Mouse (Mus musculus) limb, embryonic 15.5 days (tissue): ENCODE results near the gene Pld2. TPM values are rescaled to one million over a fixed set of nuclear protein-coding genes. Genes with fewer than 3 reads are reported as not detected.
"Not testable (repeated sequence)": the region's sequence is repeated elsewhere in the genome, so short reads cannot be mapped to it uniquely, and the experiment has no call there.

Source experiments
- ATAC-seq: fragments of 200-750 bp; cut with Nextera tagmentation; 2 replicates; pipeline ENCODE4 v1.8.0; 2017; ENCODE audit warnings: low read depth, moderate TSS enrichment; ENCODE audit not compliant: insufficient number of reproducible peaks, low FRiP score, low TSS enrichment
- H3K27ac ChIP-seq: fragments of 300-500 bp; sonication (generic); 2 replicates; pipeline ENCODE4 v1.5.1; 2015; ENCODE audit warnings: moderate library complexity, mild to moderate bottlenecking, inconsistent platforms
- H3K27me3 ChIP-seq: fragments of 300-500 bp; sonication (generic); 2 replicates; pipeline ENCODE4 v1.6.1; 2015; ENCODE audit warnings: inconsistent platforms
- H3K36me3 ChIP-seq: fragments of 300-500 bp; sonication (generic); 2 replicates; pipeline ENCODE4 v1.6.1; 2015; ENCODE audit warnings: inconsistent platforms
- H3K4me1 ChIP-seq: fragments of 300-500 bp; sonication (generic); 2 replicates; pipeline ENCODE4 v1.6.1; 2015; ENCODE audit warnings: inconsistent platforms
- H3K4me2 ChIP-seq: fragments of 300-500 bp; sonication (generic); 2 replicates; pipeline ENCODE4 v1.6.1; 2015; ENCODE audit warnings: mild to moderate bottlenecking, inconsistent platforms
- H3K4me3 ChIP-seq: fragments of 300-500 bp; sonication (generic); 2 replicates; pipeline ENCODE4 v1.5.1; 2015; ENCODE audit warnings: mild to moderate bottlenecking, inconsistent platforms
- H3K9ac ChIP-seq: fragments of 300-500 bp; sonication (generic); 2 replicates; pipeline ENCODE4 v1.6.1; 2015; ENCODE audit warnings: inconsistent platforms
- H3K9me3 ChIP-seq: fragments of 300-500 bp; sonication (generic); 2 replicates; pipeline ENCODE4 v1.6.1; 2016; ENCODE audit warnings: inconsistent platforms
- WGBS: fragments of 180-500 bp; shearing (Covaris S2); methylation state at CpG from one replicate; pipeline ENCODE4 v1.1.7; 2015; 5-methylcytosine and 5-hydroxymethylcytosine counted together
- polyA plus RNA-seq: library from polyadenylated mRNA; unstranded; fragments of >200 nt; fragmentation: Nextera tagmentation; extraction: Ambion mirVana; gene quantifications from 2 replicates; pipeline ENCODE4 v1.2.1, GENCODE M21; 2015

Gene Pld2
- polyA plus RNA-seq, 1 experiment from 2014 or later, result 11.9 TPM

DNA sequence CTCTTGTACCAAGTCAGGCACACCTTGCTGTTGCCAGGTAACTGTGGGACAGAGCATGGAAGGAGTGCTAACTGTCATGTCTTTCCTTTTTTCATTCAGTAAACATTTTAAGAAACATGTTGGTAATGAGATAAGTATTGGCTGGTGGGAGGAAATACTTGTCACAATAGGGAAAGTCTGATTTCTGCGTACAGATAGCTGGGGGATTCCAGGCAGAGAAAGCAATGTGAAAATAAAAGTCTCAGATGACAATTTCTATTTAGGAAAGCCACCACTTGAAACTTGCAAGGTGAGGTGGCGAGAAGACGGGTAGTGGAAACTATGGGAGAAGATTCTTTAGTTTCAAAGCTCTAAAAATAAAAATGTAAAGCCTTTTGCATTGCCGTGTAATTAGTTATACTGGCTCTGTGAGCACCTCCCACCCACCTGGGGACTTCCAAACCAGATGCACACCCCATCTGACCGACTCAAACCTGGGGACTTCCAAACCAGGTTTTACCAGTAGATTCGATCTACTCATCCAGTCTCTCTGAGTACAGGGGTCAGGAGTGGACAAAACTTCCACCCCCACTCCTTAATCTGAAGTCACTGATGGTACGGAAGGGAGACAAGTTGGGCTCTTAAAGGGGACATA lies 27.0 kb upstream of the Pld2 start:
- WGBS, result 73% methylated on average over 7 of the region's 7 CpGs
- Histone ChIP-seq H3K4me1 (0 out of 2 replicates have a peak, but pooled peaks cover 4% of the 10 kb centered on the region), H3K27ac (no peak overlapping the region), H3K9ac (no peak overlapping the region), H3K9me3 (no peaks in the 10 kb centered on the region), H3K27me3 (0 out of 2 replicates have a peak, but pooled peaks cover 2% of the 10 kb centered on the region), H3K4me3 (no peak overlapping the region), H3K36me3 (no peaks in the 10 kb centered on the region), H3K4me2 (no peak overlapping the region)
- no peak for ATAC-seq

DNA sequence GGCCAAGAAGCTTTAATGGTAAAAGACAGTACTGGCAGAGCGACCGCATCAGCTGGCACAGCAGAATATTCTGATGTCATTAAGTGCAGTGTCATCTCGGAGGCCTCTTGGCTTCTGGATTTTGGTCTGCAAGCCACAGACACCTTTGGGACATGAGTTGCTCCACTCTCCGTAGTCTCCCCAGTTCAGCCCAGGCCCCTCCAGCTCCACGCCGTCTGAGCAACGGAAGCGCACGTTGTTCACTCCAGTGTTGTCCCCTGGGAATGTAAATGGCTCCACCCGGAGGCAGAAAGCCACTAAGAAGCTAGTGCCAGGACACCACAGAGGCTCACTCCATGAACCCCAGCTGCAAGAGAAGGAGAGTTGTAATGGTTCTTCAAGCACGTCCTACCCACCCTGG lies 26.3 kb upstream of the Pld2 start:
- ATAC-seq, result no peak
- Histone ChIP-seq H3K9ac (no peak overlapping the region), H3K36me3 (no peaks in the 10 kb centered on the region), H3K4me1 (0 out of 2 replicates have a peak, but pooled peaks cover 4% of the 10 kb centered on the region), H3K4me2 (no peak overlapping the region), H3K27me3 (0 out of 2 replicates have a peak, but pooled peaks cover 2% of the 10 kb centered on the region), H3K27ac (no peak overlapping the region), H3K4me3 (no peak overlapping the region), H3K9me3 (no peaks in the 10 kb centered on the region)
- 47% methylated on average over 11 of the region's 11 CpGs for WGBS

DNA sequence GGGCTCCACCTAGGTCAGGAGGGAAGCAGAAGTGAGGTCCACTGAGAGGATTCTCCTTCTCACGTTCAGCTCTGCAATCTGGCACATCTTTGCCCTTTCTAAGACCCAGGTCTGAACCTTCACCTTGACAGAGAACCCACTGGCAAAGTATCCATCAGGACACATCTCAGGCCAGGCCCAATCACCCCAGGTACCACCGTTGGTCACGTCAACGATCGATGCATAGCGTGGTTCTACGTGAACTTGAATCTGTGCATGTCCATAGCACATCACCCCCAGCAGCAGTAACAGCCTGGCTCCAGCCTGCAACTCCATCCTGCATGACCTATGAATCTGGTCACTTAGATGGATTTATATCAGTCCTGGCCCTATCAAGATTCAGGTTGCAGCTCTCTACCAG lies 25.6 kb upstream of the Pld2 start, which contains the start of gene Vmo1:
Gene Vmo1, minus strand, starts transcription at position 329 of the 400 bp plus-strand sequence.
- Histone ChIP-seq H3K4me3 (no peak within 1 kb of the TSS), H3K27ac (no peak within 1 kb of the TSS), H3K9me3 (no peaks in the 10 kb centered on the region), H3K36me3 (no peaks in the 10 kb centered on the region), H3K9ac (no peak within 1 kb of the TSS), H3K4me1 (0 out of 2 replicates have a peak, but pooled peaks cover 4% of the 10 kb centered on the region), H3K4me2 (no peak within 1 kb of the TSS), H3K27me3 (0 out of 2 replicates have a peak, but pooled peaks cover 4% of the 10 kb centered on the region)
- ATAC-seq, result no peak
- 85% methylated on average over 7 of the region's 7 CpGs for WGBS

DNA sequence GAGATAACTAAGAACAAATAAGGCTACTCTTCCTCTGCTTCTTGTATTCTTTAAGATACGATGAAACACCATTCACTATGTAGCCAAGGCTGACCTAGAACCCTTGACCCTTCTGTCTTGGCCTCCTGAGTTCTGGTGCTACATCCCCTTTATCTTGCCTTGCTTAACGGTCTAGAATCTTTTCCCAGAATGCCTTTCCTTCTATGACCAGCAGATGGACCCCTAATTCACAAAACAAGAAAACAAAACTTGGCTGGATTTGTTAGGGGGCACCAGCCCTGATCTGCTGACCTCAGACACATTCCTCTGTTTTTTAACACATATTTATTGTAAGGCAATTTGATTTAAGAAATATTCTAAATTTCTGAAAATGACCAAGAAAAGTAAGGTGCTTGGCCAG lies 23.5 kb upstream of the Pld2 start:
- Histone ChIP-seq H3K27me3 (0 out of 2 replicates have a peak, but pooled peaks cover 4% of the 10 kb centered on the region), H3K9me3 (no peaks in the 10 kb centered on the region), H3K9ac (no peak overlapping the region), H3K36me3 (no peaks in the 10 kb centered on the region), H3K4me3 (no peak overlapping the region), H3K4me2 (no peak overlapping the region), H3K27ac (no peak overlapping the region), H3K4me1 (peaks cover 11% of the 10 kb centered on the region)
- 21% methylated on average over 2 of the region's 2 CpGs for WGBS
- no peak for ATAC-seq

DNA sequence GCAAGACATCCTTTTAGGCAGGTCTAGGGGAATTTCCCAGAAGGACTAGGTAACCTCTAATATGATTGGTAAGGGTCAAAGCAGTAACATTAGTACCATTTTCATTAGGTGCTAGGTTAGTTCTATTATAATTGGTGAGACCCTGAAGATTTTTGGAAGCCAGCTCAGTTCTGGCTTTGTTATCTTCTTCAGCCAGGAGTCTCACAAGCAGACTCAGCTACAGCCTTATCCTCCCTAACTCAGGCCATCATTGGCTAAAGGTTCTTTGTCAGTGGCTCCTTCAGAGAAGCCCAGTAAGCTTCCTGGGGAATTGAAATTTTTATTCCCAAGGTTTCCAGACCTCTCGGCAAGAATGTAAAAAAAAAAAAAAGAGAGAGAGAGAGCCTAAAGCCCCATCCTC lies 21.4 kb upstream of the Pld2 start:
- 0 out of 2 replicates have a peak, but pooled peaks cover 4% of the 10 kb centered on the region for H3K27me3 ChIP-seq
- no peak overlapping the region for H3K4me3 ChIP-seq
- no peaks in the 10 kb centered on the region for H3K36me3 ChIP-seq
- no peak overlapping the region for H3K9ac ChIP-seq
- WGBS, result 54% methylated on average over 1 of the region's 1 CpGs
- H3K27ac ChIP-seq, result no peak overlapping the region
- ATAC-seq, result no peak
- H3K4me1 ChIP-seq, result peaks cover 11% of the 10 kb centered on the region
- no peaks in the 10 kb centered on the region for H3K9me3 ChIP-seq
- H3K4me2 ChIP-seq, result no peak overlapping the region

DNA sequence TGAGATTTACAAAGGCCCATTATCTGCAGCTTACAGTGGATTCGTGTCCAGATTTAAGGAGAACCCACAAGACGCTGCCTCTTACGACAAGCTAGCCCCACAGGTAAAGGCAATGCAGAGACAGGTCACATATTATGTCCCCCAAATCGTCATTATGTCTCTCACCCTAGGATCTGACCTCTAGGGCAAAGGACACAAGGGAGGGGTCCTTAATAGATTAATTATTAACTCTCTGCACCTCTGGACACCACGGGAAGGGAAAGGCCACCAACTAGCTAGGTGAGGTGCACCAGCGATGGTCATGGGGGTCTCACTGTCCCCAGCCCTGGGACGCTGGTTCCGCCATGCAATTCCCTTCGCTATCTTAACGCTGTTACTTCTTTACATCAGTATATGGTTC lies 20.9 kb upstream of the Pld2 start, which contains the start of gene Gltpd2:
Gene Gltpd2, plus strand, starts transcription at position 274 of the 400 bp plus-strand sequence.
- no peaks in the 10 kb centered on the region for H3K36me3 ChIP-seq
- WGBS, result 84% methylated on average over 10 of the region's 10 CpGs
- ATAC-seq, result no peak
- H3K4me3 ChIP-seq, result peak within 1 kb of the TSS; percentile 31
- peak within 1 kb of the TSS; percentile 31; the same call in 1 of the 2 replicates for H3K9ac ChIP-seq
- H3K27me3 ChIP-seq, result 0 out of 2 replicates have a peak, but pooled peaks cover 4% of the 10 kb centered on the region
- H3K27ac ChIP-seq, result peak within 1 kb of the TSS; percentile 5; the same call in 1 of the 2 replicates
- peaks cover 11% of the 10 kb centered on the region for H3K4me1 ChIP-seq
- peak within 1 kb of the TSS; percentile 45 for H3K4me2 ChIP-seq
- no peaks in the 10 kb centered on the region for H3K9me3 ChIP-seq

DNA sequence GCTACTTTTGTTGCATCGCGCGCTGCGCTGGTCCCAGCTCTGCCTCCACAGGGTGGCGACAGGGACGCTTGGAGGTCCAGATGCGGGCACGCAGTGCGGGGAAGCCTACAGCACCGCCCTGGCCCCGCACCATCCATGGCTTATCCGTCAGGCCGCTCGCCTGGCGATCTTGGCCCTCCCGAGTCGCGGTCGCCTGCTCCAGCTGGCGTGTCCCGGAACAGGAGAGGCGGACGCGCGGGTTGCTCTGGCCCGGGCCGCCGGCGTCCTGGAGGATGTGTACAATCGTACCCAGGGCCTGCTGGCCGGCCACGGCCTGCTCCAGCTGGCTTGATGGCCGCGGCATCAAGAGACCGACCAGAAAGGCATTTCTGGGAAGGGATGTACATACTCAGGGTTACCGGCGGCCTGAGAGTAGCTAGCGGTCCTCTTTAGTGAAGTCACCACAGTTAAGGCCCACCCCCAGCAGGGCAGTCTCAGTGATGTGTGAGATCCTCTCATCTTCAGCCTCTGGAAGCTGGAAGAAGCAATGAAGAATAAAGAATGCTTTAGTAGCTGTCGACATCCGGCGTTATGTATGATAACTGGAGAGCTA lies 19.6 kb upstream of the Pld2 start:
- Histone ChIP-seq H3K4me2 (peak overlapping the region; percentile 45), H3K9me3 (no peaks in the 10 kb centered on the region), H3K27ac (peak overlapping the region; percentile 5; the same call in 1 of the 2 replicates), H3K4me3 (peak overlapping the region; percentile 31), H3K9ac (peak overlapping the region; percentile 31), H3K4me1 (peaks cover 11% of the 10 kb centered on the region), H3K27me3 (0 out of 2 replicates have a peak, but pooled peaks cover 4% of the 10 kb centered on the region), H3K36me3 (no peaks in the 10 kb centered on the region)
- ATAC-seq, result peak; percentile 11; the same call in 1 of the 2 replicates
- WGBS, result 12% methylated on average over 41 of the region's 41 CpGs

GRCm38 (mm10) chr11:70523306-70523989 lies 16.4 kb upstream of the Pld2 start:
- H3K9ac ChIP-seq, H3K9me3 ChIP-seq, H3K27me3 ChIP-seq, H3K4me3 ChIP-seq, H3K27ac ChIP-seq, ATAC-seq, H3K4me2 ChIP-seq: not testable (repeated sequence)
- Histone ChIP-seq H3K4me1 (peaks cover 24% of the 10 kb centered on the region), H3K36me3 (peaks cover 21% of the 10 kb centered on the region)
- WGBS, result 85% methylated on average over 8 of the region's 8 CpGs

DNA sequence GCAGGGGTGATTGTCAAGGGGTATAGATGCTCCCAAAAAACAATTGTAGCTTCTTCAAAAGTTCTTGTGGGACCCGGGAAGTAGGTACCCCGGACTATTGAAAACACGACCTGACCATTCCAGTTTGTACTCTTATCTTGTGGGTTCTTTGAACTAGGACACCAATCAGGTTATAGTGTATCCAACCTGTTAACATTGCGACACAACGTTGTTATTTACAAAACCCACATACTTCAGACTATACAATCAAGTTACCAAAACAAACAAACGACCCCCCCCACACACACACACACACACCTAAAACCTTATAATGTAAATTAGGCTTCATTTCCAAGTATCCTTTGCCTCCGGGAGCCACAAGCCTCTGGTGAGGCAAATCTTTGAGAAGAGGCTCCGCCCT lies 15.1 kb upstream of the Pld2 start:
- H3K27me3 ChIP-seq, result no peaks in the 10 kb centered on the region
- H3K9me3 ChIP-seq, result no peaks in the 10 kb centered on the region
- H3K4me1 ChIP-seq, result peaks cover 21% of the 10 kb centered on the region
- H3K27ac ChIP-seq, result no peak overlapping the region
- peak overlapping the region; percentile 67 for H3K4me3 ChIP-seq
- WGBS, result 6% methylated on average over 8 of the region's 8 CpGs
- no peak overlapping the region for H3K9ac ChIP-seq
- H3K36me3 ChIP-seq, result peaks cover 30% of the 10 kb centered on the region
- no peak for ATAC-seq
- peak overlapping the region; percentile 49 for H3K4me2 ChIP-seq

DNA sequence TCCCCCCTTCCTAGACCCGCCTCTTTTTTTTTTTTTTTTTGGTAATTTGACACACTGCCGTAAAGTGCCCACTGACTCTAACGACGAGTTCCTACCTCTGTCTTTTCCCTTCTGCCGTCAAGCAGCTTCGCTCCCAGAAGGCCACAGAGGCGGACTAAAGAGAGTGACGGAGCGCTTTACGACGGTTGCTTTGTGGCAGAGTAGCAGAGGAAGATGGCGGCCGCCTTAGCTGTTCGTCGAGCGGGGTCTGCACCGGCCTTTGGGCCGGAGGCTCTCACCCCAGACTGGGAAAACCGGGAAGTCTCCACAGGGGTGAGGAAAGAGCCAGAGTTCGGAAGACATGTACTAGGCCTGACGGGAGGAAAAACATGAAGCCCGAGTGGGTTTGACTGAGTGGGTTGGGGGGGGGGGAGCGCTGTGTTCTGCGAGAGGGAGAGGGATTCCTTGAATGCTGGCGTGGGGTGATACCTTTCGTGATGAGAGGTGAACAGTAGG lies 14.6 kb upstream of the Pld2 start, which contains the start of gene Psmb6:
Gene Psmb6, plus strand, starts transcription at position 184 of the 495 bp plus-strand sequence.
- Histone ChIP-seq H3K36me3 (peaks cover 30% of the 10 kb centered on the region), H3K9me3 (no peaks in the 10 kb centered on the region), H3K9ac (peak within 1 kb of the TSS; percentile 58), H3K4me3 (peak within 1 kb of the TSS; percentile 67), H3K4me2 (peak within 1 kb of the TSS; percentile 67), H3K27me3 (no peaks in the 10 kb centered on the region), H3K4me1 (peaks cover 17% of the 10 kb centered on the region), H3K27ac (0 out of 2 replicates have a peak within 1 kb of the TSS, but pooled peaks have one; percentile 38)
- under 1% methylated on average over 25 of the region's 26 CpGs for WGBS
- peak; percentile 92 for ATAC-seq

- 0 out of 2 replicates have a peak overlapping the region, but pooled peaks have one; percentile 38 for H3K27ac ChIP-seq
- WGBS, result 2% methylated on average over 12 of the region's 12 CpGs
These were observed 14.1 kb upstream of the Pld2 start for GRCm38 (mm10) chr11:70525726-70526125.

More at GRCm38 (mm10) chr11:70525726-70526125, 14.1 kb upstream of the Pld2 start:
- peak overlapping the region; percentile 67 for H3K4me3 ChIP-seq
- peak overlapping the region; percentile 58 for H3K9ac ChIP-seq
- peak overlapping the region; percentile 67 for H3K4me2 ChIP-seq
- H3K4me1 ChIP-seq, result peaks cover 13% of the 10 kb centered on the region
- H3K36me3 ChIP-seq, result peaks cover 30% of the 10 kb centered on the region
- H3K27me3 ChIP-seq, result no peaks in the 10 kb centered on the region
- no peak for ATAC-seq
- H3K9me3 ChIP-seq, result no peaks in the 10 kb centered on the region
